Mouse (Mus musculus) stomach, embryonic 16.5 days (tissue): Measurements from ENCODE around the gene Cnnm4. TPM values are rescaled to one million over a fixed set of nuclear protein-coding genes. Genes with fewer than 3 reads are reported as not detected.
"Not testable (repeated sequence)": the region's sequence is repeated elsewhere in the genome, so short reads cannot be mapped to it uniquely, and the experiment has no call there.

Experiments
- ATAC-seq: fragments of 200-750 bp; cut with Nextera tagmentation; 2 replicates; pipeline ENCODE4 v1.8.0; 2017; ENCODE audit warnings: moderate number of reproducible peaks, moderate TSS enrichment; ENCODE audit not compliant: insufficient read depth, low FRiP score
- H3K27ac ChIP-seq: fragments of 300-500 bp; sonication (generic); 2 replicates; pipeline ENCODE4 v1.5.1; 2014; ENCODE audit warnings: low read length
- H3K27me3 ChIP-seq: fragments of 300-500 bp; sonication (generic); 2 replicates; pipeline ENCODE4 v1.6.1; 2014; ENCODE audit warnings: low read length, control low read depth, mixed read lengths; ENCODE audit not compliant: control insufficient read depth, insufficient read depth
- H3K36me3 ChIP-seq: fragments of 300-500 bp; sonication (generic); 2 replicates; pipeline ENCODE4 v1.6.1; 2014; ENCODE audit warnings: low read length; ENCODE audit not compliant: control insufficient read depth, insufficient read depth
- H3K4me1 ChIP-seq: fragments of 300-500 bp; sonication (generic); 2 replicates; pipeline ENCODE4 v1.6.1; 2014; ENCODE audit warnings: low read length, control low read depth, mixed read lengths; ENCODE audit not compliant: control insufficient read depth, insufficient read depth
- H3K4me2 ChIP-seq: fragments of 300-500 bp; sonication (generic); 2 replicates; pipeline ENCODE4 v1.6.1; 2014; ENCODE audit warnings: low read depth, low read length, mixed read lengths
- H3K4me3 ChIP-seq: fragments of 300-500 bp; sonication (generic); replicated peaks from 2 replicates; pipeline ENCODE4 v1.5.1; 2014; ENCODE audit warnings: mild to moderate bottlenecking, low read length
- H3K9ac ChIP-seq: fragments of 300-500 bp; sonication (generic); 2 replicates; pipeline ENCODE4 v1.6.1; 2014; ENCODE audit warnings: low read length
- H3K9me3 ChIP-seq: fragments of 300-500 bp; sonication (generic); replicated peaks from 2 replicates; pipeline ENCODE4 v1.6.1; 2016; ENCODE audit warnings: low read length, control low read depth; ENCODE audit not compliant: control insufficient read depth
- WGBS: fragments of 180-500 bp; shearing (Covaris S2); extraction: QIAGEN DNeasy Blood & Tissue Kit; methylation state at CpG from one replicate; pipeline ENCODE4 v1.1.7; 2014; 5-methylcytosine and 5-hydroxymethylcytosine counted together
- polyA plus RNA-seq: library from polyadenylated mRNA; unstranded; fragments of >200 nt; fragmentation: Nextera tagmentation; extraction: Ambion mirVana; gene quantifications from 2 replicates; pipeline ENCODE4 v1.2.1, GENCODE M21; 2015

The Cnnm4 gene
- polyA plus RNA-seq, 1 experiment from 2014 or later = 16.7 TPM

DNA sequence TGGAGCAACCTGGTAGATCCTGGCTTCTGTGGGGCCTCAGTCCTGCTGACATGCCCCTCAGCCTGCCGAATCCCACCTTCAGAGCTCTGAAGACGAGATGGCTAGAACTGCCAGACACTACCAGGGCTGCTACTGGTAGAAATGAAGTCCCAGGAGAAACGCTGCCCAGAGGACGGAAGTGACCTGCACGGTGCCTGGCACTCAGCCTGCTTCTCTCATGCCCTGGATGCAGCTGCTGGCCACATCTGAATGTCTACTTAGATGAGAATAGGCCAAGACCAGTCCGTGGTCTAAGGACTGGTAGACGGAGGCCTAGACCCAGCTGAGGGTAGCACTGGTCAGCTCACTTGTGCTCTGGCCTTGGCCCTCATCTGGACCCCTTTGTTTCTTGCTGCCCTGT lies 59.5 kb downstream of the Cnnm4 start:
- H3K36me3 ChIP-seq = no peaks in the 10 kb centered on the region
- no peak overlapping the region for H3K4me2 ChIP-seq
- no peak overlapping the region for H3K27ac ChIP-seq
- no peaks in the 10 kb centered on the region; the same call in none of the 2 replicates for H3K4me1 ChIP-seq
- H3K27me3 ChIP-seq = no peaks in the 10 kb centered on the region
- no peak for ATAC-seq
- H3K9ac ChIP-seq = no peak overlapping the region
- WGBS = 86% methylated on average over 7 of the region's 7 CpGs
- H3K4me3 ChIP-seq = no peak overlapping the region
- H3K9me3 ChIP-seq = no peaks in the 10 kb centered on the region

DNA sequence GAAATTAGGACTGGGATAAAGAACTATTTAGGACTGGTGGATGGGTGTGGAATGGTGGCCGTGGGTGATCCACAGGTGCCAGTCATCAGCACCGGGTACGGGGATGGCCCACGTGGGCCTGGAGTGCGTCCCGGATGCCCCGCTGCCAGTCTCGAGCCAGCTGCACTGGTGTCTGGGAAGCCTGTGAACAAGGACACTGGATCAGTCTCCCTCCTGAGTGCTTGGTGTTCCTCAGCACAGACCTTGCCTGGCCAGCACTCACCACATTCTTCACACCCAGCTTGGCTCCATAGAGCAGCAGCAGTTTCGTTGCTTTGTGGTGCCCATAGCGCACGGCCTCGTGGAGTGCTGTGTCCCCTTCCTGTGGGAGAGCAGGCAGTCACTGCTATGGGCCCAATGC lies 60.0 kb downstream of the Cnnm4 start:
- H3K27ac ChIP-seq = no peak overlapping the region
- H3K9me3 ChIP-seq = no peaks in the 10 kb centered on the region
- H3K4me2 ChIP-seq = no peak overlapping the region
- H3K9ac ChIP-seq = no peak overlapping the region
- no peak for ATAC-seq
- no peak overlapping the region for H3K4me3 ChIP-seq
- H3K36me3 ChIP-seq = no peaks in the 10 kb centered on the region
- H3K4me1 ChIP-seq = no peaks in the 10 kb centered on the region; the same call in none of the 2 replicates
- whole genome bisulfite sequencing = 88% methylated on average over 12 of the region's 12 CpGs
- no peaks in the 10 kb centered on the region for H3K27me3 ChIP-seq

DNA sequence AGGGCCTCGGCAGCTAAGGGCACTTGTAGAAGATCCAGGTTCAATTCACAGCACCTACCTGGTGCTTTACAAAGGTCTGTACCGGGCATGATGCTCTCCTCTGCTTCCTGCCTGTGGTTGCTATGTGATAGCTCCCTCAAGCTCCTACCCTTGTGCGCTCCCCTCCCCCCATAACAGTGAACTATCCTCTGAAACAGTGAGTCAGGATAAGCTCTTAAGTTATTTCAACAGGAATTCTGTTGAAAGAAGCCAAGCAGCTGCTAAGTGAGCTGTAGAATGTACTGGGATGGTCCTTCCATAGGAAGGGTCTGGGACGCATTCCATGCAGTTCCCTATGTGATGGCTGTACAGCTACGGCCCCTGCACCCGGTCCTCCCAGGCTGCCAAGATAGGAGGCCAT lies 62.1 kb downstream of the Cnnm4 start:
- no peaks in the 10 kb centered on the region; the same call in none of the 2 replicates for H3K4me1 ChIP-seq
- H3K27ac ChIP-seq = no peak overlapping the region
- no peak overlapping the region for H3K9ac ChIP-seq
- H3K4me2 ChIP-seq = no peak overlapping the region
- H3K4me3 ChIP-seq = no peak overlapping the region
- H3K36me3 ChIP-seq = 0 out of 2 replicates have a peak, but pooled peaks cover 3% of the 10 kb centered on the region
- no peak for ATAC-seq
- no peaks in the 10 kb centered on the region for H3K9me3 ChIP-seq
- 70% methylated on average over 6 of the region's 6 CpGs for WGBS
- no peaks in the 10 kb centered on the region for H3K27me3 ChIP-seq

DNA sequence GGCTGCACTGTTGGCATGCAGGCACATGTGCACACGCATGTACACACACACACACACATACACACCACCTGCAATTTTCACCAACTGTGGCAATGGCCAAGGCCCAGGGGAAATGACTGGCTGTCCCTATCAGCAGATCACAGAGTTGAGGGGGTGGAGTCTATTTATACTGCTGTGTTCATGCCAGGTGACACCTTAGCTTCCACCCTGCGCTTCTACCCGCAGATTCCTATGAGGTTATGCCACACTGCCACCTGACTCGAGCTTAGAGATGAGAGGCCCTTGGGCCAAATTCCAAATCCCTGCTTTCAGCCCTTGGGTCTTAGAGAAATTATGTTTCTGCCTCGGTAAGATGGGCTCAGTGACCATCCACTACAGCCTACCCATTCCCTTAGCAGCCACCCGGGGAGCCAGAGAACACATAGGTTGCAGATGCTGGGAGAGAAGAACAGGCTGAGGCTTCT lies 63.2 kb downstream of the Cnnm4 start:
- no peaks in the 10 kb centered on the region; the same call in none of the 2 replicates for H3K4me1 ChIP-seq
- no peak overlapping the region for H3K4me3 ChIP-seq
- H3K36me3 ChIP-seq = 0 out of 2 replicates have a peak, but pooled peaks cover 3% of the 10 kb centered on the region
- no peak overlapping the region for H3K4me2 ChIP-seq
- ATAC-seq = no peak
- no peaks in the 10 kb centered on the region for H3K27me3 ChIP-seq
- 63% methylated on average over 6 of the region's 6 CpGs for WGBS
- no peaks in the 10 kb centered on the region for H3K9me3 ChIP-seq
- H3K9ac ChIP-seq = no peak overlapping the region
- H3K27ac ChIP-seq = no peak overlapping the region

DNA sequence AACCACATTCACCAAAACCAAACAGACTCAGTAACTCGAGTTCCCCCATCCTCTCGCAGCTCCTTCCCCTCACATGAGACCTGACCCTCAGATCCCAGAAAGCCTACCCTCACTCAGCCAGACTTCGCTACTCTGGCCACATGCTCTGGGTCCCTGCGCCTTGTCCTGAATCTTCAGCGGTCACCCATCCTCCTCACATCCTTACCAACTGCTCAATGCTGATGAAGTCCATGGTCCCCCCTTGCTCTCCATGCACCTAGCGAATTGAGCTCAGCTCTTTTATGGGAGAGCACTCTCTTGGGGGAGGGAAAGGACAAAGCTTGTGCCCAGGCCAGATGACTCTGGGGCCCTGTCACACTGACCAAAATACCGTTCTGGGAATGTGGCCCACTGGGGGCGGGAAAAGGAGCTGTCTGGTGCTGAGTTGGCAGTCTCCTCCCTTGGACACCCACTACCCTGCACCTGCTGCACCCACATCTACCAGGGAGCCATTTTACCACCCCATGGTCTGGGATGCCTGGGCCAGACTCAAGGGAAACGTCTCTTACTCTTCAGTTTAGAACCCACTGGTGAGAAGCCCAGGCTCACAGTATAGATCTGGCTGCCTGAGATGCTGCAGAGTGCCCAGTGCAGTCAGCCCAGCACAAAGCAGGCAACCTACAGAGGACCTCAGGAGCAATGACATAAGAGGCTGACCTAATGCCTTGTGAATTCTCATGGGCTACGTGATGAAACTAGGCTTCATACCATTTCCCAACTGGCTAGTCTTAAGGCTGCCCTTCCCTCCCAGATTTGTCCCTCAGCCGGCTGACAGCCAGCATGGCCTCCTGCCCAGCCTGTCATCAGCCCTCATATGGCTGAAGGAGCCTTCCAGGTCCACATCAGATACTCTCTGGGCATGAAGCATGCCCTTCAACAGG lies 64.3 kb downstream of the Cnnm4 start:
- 77% methylated on average over 11 of the region's 11 CpGs for WGBS
- ATAC-seq = no peak

DNA sequence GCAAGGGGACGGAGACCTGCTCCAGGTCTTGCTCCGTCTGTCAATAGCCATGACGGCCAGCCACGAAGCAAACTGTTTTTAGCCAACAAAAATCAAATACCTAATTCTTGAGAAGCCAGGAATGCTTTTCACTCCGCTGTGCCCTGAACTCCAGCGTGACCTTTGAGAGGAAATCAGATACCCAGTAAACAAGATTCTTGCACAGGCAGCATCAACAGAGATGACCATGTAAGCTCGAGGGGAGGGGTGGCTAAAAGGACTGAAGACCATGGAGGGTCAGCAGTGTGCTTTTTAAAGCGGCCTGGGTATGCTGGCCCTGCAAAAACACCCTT lies 64.9 kb downstream of the Cnnm4 start:
- no peak overlapping the region for H3K9ac ChIP-seq
- no peak overlapping the region for H3K27ac ChIP-seq
- H3K36me3 ChIP-seq = peaks cover 5% of the 10 kb centered on the region
- WGBS = 52% methylated on average over 8 of the region's 8 CpGs
- H3K27me3 ChIP-seq = no peaks in the 10 kb centered on the region
- no peaks in the 10 kb centered on the region for H3K9me3 ChIP-seq
- no peak overlapping the region for H3K4me3 ChIP-seq
- ATAC-seq = no peak
- H3K4me1 ChIP-seq = no peaks in the 10 kb centered on the region; the same call in none of the 2 replicates
- H3K4me2 ChIP-seq = no peak overlapping the region

More for the DNA sequence above, 64.3 kb downstream of the Cnnm4 start:
- no peak overlapping the region for H3K27ac ChIP-seq
- no peaks in the 10 kb centered on the region; the same call in none of the 2 replicates for H3K4me1 ChIP-seq
- 0 out of 2 replicates have a peak, but pooled peaks cover 3% of the 10 kb centered on the region for H3K36me3 ChIP-seq
- H3K9ac ChIP-seq = no peak overlapping the region
- no peaks in the 10 kb centered on the region for H3K27me3 ChIP-seq
- H3K4me2 ChIP-seq = no peak overlapping the region
- no peaks in the 10 kb centered on the region for H3K9me3 ChIP-seq
- H3K4me3 ChIP-seq = no peak overlapping the region

DNA sequence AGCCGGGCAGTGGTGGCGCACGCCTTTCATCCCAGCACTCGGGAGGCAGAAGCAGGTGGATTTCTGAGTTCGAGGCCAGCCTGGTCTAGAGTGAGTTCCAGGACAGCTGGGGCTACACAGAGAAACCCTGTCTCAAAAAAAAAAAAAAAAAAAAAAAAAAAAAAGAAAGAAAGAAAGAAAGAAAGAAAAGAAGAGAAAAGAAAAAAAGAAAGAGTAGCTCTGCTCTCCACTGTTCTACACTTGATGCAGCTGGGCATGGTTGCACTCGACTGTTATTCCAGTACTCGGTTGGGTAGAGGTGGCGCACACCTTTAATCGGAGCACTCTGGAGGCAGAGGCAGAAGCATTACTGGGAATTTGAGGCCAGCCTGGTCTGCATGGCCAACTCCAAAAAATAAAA lies 65.4 kb downstream of the Cnnm4 start, which contains the start of gene Ankrd23:
TSS of gene Ankrd23 (minus strand) at position 101 of the 400 bp plus-strand sequence.
- not testable (repeated sequence) for H3K27ac ChIP-seq, H3K4me2 ChIP-seq, H3K4me1 ChIP-seq, H3K9ac ChIP-seq, H3K27me3 ChIP-seq, H3K4me3 ChIP-seq, ATAC-seq, H3K9me3 ChIP-seq, H3K36me3 ChIP-seq
- WGBS = 88% methylated on average over 9 of the region's 9 CpGs

DNA sequence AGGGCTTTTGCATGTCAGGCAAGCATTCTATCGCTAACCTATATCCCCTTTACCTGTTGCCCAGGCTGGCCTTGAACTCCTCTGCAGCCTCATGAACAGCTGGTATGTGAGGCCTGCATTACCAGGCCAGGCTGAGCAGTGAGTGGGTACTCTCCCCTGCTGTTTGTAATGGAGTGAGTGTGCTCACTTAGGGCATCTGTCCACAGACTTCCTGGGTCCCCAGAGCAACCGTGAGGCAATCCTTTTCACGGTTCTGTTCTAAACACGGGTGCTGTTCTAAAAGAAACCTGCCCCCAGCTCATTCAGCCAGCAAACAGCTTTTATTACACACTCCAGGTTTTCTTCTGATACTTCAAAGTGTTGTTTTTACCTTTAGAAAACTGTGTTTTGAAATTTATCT lies 67.3 kb downstream of the Cnnm4 start:
- Histone ChIP-seq H3K27ac (no peak overlapping the region), H3K4me2 (no peak overlapping the region), H3K9me3 (no peaks in the 10 kb centered on the region), H3K36me3 (peaks cover 15% of the 10 kb centered on the region), H3K9ac (no peak overlapping the region), H3K27me3 (no peaks in the 10 kb centered on the region), H3K4me3 (no peak overlapping the region), H3K4me1 (no peaks in the 10 kb centered on the region; the same call in 1 of the 2 replicates)
- 72% methylated on average over 4 of the region's 4 CpGs for WGBS
- ATAC-seq = no peak

DNA sequence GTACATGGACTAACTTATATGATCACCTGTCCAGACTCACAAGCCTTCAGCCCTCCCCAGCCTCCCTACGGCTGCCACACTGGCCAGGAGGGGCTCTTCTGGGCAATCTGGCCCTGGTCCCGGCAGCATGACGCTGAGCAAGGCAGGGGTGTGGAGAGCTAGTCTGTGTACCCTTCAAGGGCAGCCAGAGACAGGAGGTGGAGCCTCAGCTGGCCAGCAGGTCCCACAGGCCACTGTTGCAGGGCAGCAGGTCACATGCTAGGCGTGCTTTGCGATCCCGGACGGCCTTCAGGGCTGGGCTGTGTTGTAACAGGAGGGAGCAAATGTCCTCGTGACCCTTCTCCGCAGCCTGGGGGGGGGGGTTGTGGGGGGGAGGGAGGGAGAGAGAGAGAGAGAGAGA lies 67.8 kb downstream of the Cnnm4 start, which contains the start of gene Gm42417:
TSS of gene Gm42417 (minus strand) at position 244 of the 400 bp plus-strand sequence.
- no peak within 1 kb of the TSS for H3K27ac ChIP-seq
- WGBS = 44% methylated on average over 9 of the region's 9 CpGs
- no peaks in the 10 kb centered on the region; the same call in 1 of the 2 replicates for H3K4me1 ChIP-seq
- no peak within 1 kb of the TSS for H3K9ac ChIP-seq
- no peak within 1 kb of the TSS for H3K4me2 ChIP-seq
- H3K36me3 ChIP-seq = peaks cover 15% of the 10 kb centered on the region
- H3K4me3 ChIP-seq = no peak within 1 kb of the TSS
- peak; percentile 78 for ATAC-seq
- no peaks in the 10 kb centered on the region for H3K9me3 ChIP-seq
- H3K27me3 ChIP-seq = no peaks in the 10 kb centered on the region
